Mouse (Mus musculus): Measurements from ENCODE around the gene 2610042L04Rik.
"Not testable (repeated sequence)": the region's sequence is repeated elsewhere in the genome, so short reads cannot be mapped to it uniquely, and the experiment has no call there.

The 2610042L04Rik gene

DNA sequence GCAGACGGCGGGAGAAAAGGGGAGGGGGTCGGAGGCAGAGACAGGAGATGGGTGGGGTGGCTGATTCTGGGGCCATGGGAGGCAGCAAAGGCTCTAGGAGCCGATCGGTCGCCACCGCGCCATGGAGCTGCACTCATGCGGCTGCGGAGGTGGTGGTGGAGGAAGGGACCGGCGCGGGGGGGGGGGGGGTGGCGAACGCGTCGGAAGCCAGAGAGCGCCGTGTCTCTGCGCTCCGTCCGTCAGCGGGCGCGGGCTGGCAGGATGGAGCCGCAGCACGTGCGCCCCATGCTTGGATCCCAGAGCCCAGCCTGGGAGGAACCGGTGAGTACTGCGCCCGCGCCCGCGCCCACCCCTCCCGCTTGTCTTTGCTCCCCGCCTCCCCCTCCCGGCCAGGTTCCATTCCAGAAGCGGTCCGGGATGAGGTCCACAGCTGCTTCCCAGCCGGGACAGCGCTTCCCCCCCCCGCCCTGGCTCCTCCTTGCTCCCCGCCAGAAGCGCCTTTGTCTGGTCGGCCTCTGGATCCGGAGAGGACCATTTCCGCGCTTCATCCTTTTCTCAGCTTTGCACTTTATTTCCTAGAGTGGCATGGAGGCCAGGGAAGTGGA is at the start of gene 2610042L04Rik:
Gene 2610042L04Rik, plus strand, starts transcription at position 288 of the 605 bp plus-strand sequence.
- peak; percentile 6 to 9 for DNase-seq

DNA sequence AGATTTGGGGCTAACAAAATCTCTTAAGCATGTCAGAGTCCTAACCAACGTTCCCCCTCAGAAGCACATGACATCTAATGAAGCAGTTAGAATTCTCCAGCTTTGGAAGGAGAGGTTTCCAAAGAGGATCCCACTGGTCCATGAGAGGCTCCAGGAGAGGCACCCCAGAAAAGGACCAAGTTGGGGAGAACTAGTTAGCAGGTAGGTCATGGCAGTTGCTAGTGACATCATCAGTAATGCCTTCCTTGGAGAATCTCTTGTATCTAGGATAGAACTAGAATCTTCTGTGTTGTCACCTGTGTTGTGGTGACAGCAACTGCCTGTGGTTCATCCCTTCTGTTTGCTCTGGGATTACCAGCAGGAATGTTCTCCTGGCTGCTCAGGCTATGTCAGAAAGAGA is 17.6 kb upstream of the 2610042L04Rik start, which contains the start of gene Gm3149:
Gene Gm3149, plus strand, starts transcription at position 301 of the 400 bp plus-strand sequence.
- DNase-seq, result not testable (repeated sequence)

DNA sequence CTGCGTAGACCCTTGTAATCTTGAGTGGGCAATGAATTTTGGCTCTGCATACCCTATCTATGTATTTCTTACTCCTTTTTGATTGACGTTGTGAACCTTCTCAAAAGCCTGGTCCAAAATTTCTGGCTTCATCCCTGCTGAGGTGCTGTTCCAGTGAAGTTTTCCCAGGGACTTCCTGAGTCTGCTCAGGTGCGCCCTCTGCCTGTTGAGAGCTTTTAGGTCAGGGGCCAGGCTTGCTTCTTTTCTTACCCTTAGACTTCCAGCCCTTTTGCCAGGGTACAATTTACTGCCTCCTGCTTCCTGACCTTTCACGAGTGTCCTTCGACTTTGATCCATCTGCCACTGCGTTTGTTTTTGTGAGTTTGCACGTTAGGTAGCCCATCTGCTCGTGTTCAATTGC is 943 bp downstream of the 2610042L04Rik start:
- peak; percentile 8 to 17 for DNase-seq

DNA sequence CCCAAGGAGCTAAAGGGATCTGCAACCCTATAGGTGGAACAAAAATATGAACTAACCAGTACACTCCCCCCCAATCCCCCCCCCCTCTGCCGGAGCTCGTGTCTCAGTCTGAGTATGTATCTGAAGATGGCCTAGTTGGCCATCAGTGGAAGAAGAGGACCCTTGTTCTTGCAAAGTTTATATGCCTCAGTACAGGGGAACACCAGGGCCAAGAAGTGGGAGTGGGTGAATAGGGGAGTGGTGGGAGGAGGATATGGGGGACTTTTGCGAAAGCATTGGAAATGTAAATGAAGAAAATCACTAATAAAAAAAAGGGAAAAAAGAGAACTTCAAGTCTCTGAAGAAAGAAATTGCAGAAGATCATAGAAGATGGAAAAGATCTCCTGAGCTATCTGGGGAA is 34.4 kb downstream of the 2610042L04Rik start:
- DNase-seq, result not testable (repeated sequence)

DNA sequence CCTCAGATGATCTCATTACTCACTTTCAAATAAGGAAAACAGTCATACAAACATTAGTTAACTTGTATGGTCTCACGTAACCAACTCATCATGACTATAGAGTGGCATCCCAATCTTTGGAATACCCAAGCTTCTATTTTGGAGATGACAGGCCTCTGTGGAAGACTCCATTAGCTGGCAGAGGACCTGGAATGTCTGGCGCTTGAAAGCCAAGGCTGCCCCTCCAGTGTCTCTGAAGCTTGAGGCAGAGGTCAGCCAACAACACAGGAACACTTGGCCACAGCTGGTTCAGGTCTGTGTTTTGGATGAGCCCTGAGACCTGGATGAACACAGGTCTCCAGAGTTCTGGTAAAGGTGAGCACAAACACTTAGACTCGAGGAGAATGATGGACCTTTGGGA is 35.1 kb downstream of the 2610042L04Rik start:
- DNase-seq, result not testable (repeated sequence)

DNA sequence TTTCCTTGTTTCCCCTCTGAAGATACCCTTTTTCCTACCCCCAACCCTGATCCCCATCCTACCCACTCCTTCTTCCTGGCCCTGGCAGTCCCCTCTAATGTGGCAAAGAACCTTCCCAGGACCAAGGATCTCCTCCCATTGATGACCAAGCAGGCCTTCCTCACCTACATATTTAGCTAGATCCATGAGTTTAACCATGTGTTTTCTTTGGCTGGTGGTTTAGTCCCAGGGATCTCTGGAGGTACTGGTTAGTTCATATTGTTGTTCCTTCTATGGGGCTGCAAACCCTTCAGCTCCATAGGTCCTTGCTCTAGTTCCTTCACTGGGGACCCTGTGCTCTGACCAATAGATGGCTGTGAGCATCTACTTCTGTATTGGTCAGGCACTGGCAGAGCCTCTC is 43.3 kb downstream of the 2610042L04Rik start:
- not testable (repeated sequence) for DNase-seq

DNA sequence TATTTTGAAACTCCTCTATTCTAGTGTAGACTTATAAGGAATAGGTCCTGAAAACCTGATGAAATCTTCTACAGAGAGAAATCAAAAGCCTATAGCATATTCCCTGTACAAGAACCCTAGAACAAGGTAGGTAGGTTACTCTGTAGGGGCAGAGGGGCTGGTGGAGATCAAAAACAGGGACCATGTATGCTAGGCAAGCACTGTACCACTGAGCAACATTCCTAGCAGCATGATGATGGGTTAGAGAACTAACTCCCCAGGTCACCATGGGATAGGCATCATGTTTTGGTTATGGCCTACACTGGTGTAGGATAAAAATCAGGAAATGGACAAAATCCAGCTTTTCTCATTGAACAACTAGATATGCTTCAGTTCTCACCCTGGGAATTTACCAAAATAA is 51.0 kb downstream of the 2610042L04Rik start:
- DNase-seq, result not testable (repeated sequence)

DNA sequence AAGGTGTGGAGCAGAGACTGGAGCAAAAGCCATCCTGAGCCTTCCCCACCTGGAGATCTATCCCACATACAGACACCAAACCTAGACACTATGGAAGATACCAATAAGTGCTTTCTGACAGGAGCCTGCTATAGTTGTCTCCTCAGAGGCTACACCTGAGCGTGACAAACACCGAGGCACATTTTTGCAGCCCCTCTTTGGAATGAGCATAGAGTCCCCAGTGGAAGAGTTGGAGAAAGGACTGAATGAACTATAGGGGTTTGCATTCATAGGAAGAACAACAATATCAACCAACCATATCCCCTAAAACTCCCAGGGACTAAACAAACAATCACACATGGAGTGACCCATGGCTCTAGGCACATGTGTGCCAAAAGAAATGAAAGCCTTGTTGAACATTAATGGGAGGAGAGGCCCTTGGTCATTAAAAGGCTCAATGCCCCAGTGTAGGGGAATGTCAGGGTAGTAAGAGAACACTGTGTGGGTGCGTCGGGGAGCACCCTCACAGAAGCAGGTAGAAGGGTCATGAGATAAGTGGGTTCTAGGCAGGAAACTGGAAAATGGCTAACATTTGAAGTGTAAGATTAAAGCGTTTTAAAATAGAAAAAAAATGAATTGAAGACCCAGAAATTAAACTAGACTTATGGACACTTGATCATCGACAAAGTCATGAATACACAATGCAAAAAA is 58.4 kb downstream of the 2610042L04Rik start:
- not testable (repeated sequence) for DNase-seq

DNA sequence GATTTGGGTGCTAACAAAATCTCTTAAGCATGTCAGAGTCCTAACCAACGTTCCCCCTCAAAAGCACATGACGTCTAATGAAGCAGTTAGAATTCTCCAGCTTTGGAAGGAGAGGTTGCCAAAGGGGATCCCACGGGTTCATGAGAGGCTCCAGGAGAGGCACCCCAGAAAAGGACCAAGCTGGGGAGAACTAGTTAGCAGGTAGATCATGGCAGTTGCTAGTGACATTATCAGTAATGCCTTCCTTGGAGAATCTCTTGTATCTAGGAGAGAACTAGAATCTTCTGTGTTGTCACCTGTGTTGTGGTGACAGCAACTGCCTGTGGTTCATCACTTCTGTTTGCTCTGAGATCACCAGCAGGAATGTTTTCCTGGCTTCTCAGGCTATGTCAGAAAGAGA is 62.7 kb downstream of the 2610042L04Rik start, which contains the start of gene Gm3159:
Gene Gm3159, plus strand, starts transcription at position 301 of the 400 bp plus-strand sequence.
- not testable (repeated sequence) for DNase-seq

DNA sequence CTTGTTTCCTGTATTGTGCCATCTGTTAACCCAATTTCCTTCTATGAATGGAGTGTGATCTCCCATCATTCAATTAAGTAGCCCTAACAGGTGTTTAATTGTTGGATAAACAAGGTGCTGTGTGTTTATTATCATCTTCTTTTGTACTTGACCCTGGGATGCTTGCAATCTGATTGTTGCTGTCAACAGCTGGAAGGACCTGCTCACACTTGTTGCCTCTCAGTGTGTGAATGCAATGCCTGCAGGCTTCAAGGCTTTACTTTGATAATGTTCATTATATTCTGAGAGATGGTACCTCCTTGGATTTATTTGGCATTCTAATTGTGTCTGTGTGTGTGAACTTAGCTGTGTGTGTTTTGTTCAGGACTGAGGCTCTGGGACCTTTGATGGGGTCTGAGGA is 64.1 kb downstream of the 2610042L04Rik start:
- DNase-seq, result not testable (repeated sequence)

DNA sequence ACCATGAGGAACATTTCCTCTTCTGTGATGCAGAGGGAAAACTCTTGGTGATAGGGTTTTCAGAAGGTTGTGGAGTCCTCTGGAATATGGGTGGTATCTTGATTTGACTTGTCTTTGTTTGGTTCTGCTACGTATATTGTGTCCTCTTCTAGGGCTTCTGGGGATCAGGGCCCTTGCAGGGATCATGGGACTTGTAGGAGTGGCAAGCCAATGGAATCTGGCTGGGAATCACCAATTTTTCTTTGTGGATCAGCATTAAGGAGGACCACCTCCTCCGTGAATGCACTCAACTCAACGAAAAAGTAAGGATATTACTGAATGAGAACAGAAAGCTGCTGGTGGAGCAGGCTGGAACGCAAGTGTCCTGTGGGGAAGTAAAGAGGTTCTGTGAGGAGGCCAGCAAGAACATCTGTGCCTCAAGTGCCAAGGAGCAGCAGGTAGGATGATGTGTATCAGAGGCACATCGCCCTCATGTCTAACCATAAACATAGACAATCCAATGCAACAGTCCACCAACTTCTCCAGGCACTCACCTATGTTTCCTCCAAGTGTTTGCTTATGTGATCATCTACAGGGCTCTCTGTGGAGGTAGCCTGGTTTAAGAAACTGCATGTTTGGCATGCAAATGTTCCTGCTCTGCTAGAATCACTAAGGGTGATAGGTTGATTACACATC is 65.7 kb downstream of the 2610042L04Rik start:
- DNase-seq, result peak in 1 of 2 experiments; percentile 2

DNA sequence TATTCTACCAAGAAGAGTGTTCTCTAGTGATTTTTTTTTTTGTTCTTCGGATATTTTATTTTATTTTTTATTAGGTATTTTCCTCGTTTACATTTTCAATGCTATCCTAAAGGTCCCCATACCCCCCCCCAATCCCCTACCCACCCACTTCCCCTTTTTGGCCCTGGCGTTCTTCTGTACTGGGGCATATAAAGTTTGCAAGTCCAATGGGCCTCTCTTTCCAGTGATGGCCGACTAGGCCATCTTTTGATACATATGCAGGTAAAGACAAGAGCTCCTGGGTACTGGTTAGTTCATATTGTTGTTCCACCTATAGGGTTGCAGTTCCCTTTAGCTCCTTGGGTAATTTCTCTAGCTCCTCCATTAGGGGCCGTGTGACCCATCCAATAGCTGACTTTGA is 66.7 kb downstream of the 2610042L04Rik start:
- peak in 1 of 2 experiments; percentile 1 for DNase-seq

DNA sequence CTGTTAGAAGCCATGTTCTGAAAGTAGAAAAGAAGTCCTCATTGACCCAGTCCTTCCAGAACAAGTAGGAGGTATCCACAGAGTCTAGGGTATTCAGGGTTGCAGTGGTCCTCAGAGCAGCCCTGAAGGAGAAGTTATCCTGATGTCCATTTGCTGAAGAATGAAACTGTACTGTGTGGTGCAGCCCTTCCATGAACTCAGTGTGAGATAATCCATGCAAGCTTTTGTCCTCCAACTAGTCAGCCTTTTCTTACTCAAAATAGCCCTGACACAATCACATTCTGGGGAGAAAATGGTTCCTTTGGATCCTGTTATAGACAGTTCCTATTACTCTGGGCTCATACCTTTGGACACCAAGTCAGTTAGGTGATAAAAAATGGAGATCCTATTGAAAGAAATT is 69.3 kb downstream of the 2610042L04Rik start:
- not testable (repeated sequence) for DNase-seq
